Mouse (Mus musculus): ENCODE results near the gene Olfr142. TPM values are rescaled to one million over a fixed set of nuclear protein-coding genes. Genes with fewer than 3 reads are reported as not detected.
"Not testable (repeated sequence)": the region's sequence is repeated elsewhere in the genome, so short reads cannot be mapped to it uniquely, and the experiment has no call there.

Gene Olfr142
- polyA plus RNA-seq (2016; fragmentation: Nextera tagmentation; extraction: Ambion mirVana) = not detected in 2 replicates

GRCm38 (mm10) chr2:90257492-90257891 is at the start of gene Olfr142:
Gene Olfr142 (minus strand): TSS chr2:90257592.
- Histone ChIP-seq H3K36me3 (no peaks in the 10 kb centered on the region), H3K4me1 (no peaks in the 10 kb centered on the region), H3K4me3 (no peak within 1 kb of the TSS), H3K27ac (no peak within 1 kb of the TSS), H3K9me3 (no peaks in the 10 kb centered on the region), H3K27me3 (ENCODE audit: insufficient read depth, poor library complexity, severe bottlenecking) (no peaks in the 10 kb centered on the region)
- 86% methylated on average over 4 of the region's 4 CpGs for WGBS
- DNase-seq (ENCODE audit: low spot score) = no peak

DNA sequence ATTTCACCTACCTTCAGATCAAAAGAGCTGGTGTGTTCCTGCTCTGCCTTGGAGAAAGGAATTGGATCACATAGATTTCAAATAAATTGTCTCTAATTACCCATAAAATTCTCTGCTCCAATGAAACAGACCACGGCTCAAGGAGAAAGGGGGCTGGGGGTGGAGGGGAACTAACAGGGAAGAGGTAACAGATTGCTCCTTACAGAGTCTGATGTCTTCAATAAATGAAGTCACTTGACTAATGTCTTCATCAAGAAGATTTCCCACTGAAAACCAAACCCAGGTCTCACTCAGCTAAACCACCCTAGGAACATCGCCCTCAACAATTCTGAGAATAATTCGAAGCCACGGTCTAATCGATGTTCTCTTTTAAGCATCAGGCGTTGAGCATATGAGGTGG is 35.3 kb upstream of the Olfr142 start, which contains the start of gene Olfr1272:
Gene Olfr1272 (minus strand): TSS at position 101 of the 400 bp plus-strand sequence.
- Histone ChIP-seq H3K27me3 (ENCODE audit: insufficient read depth, poor library complexity, severe bottlenecking) (no peaks in the 10 kb centered on the region), H3K36me3 (no peaks in the 10 kb centered on the region), H3K4me3 (no peak within 1 kb of the TSS), H3K27ac (no peak within 1 kb of the TSS), H3K9me3 (no peaks in the 10 kb centered on the region), H3K4me1 (no peaks in the 10 kb centered on the region)
- DNase-seq (ENCODE audit: low spot score) = no peak
- 84% methylated on average over 6 of the region's 6 CpGs for WGBS

- Histone ChIP-seq H3K27ac (no peak within 1 kb of the TSS), H3K36me3 (no peaks in the 10 kb centered on the region), H3K9me3 (no peaks in the 10 kb centered on the region), H3K4me3 (no peak within 1 kb of the TSS), H3K4me1 (no peaks in the 10 kb centered on the region), H3K27me3 (ENCODE audit: insufficient read depth, poor library complexity, severe bottlenecking) (no peaks in the 10 kb centered on the region)
- DNase-seq (ENCODE audit: low spot score) = no peak
- 86% methylated on average over 2 of the region's 2 CpGs for WGBS
Measured at GRCm38 (mm10) chr2:90270932-90271331, 13.5 kb upstream of the Olfr142 start, which contains the start of gene Olfr1271. Gene Olfr1271 (minus strand): TSS chr2:90271032.

DNA sequence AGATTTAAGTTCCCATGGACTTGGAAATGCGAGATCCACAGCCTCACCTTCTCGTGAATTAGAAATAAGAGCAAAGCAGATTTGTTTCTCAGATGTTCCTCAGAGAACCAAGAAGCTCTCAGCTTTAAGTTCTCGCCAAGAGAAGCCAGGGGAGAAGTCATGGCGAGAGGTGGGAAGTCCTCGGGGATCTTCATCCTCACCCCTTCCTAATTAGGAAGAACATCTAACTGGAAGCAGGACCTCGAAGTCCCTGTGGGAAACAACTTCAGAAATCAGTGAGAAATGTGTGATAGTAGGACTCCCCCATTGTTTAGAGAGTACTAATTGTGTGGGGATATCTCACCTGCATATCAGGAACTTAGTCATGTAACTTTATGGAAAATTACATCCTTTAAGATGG is 33.0 kb downstream of the Olfr142 start, which contains the start of gene Olfr1506:
Gene Olfr1506 (minus strand): TSS at position 101 of the 400 bp plus-strand sequence.
- not testable (repeated sequence) for H3K9me3 ChIP-seq; DNase-seq (ENCODE audit: low spot score)
- no CpG with 5 or more reads among the region's 6 CpGs for WGBS

More for the DNA sequence above, 33.0 kb downstream of the Olfr142 start, which contains the start of gene Olfr1506:
- not testable (repeated sequence) for H3K27ac ChIP-seq; H3K27me3 ChIP-seq (ENCODE audit: insufficient read depth, poor library complexity, severe bottlenecking); H3K36me3 ChIP-seq; H3K4me3 ChIP-seq; H3K4me1 ChIP-seq

Other genes with a start within 250 kb of the Olfr142 start
- not detected in 2 replicates for gene Olfr1263, start 245.5 kb downstream of the Olfr142 start, polyA plus RNA-seq (2016; fragmentation: Nextera tagmentation; extraction: Ambion mirVana)
- gene Olfr1264, start 232.0 kb downstream of the Olfr142 start, polyA plus RNA-seq (2016; fragmentation: Nextera tagmentation; extraction: Ambion mirVana) = not detected in 2 replicates
- not detected in 2 replicates for gene Olfr1265, start 222.3 kb downstream of the Olfr142 start, polyA plus RNA-seq (2016; fragmentation: Nextera tagmentation; extraction: Ambion mirVana)
- not detected in 2 replicates for gene Olfr140, start 194.0 kb downstream of the Olfr142 start, polyA plus RNA-seq (2016; fragmentation: Nextera tagmentation; extraction: Ambion mirVana)
- gene Olfr1269, start 136.2 kb downstream of the Olfr142 start, polyA plus RNA-seq (2016; fragmentation: Nextera tagmentation; extraction: Ambion mirVana) = not detected in 2 replicates
- gene Olfr32, start 115.3 kb downstream of the Olfr142 start, polyA plus RNA-seq (2016; fragmentation: Nextera tagmentation; extraction: Ambion mirVana) = not detected in 2 replicates
- not detected in 2 replicates for gene Olfr1270, start 104.5 kb downstream of the Olfr142 start, polyA plus RNA-seq (2016; fragmentation: Nextera tagmentation; extraction: Ambion mirVana)
- not detected in 2 replicates for gene Olfr1506, start 33.1 kb downstream of the Olfr142 start, polyA plus RNA-seq (2016; fragmentation: Nextera tagmentation; extraction: Ambion mirVana)
- gene Olfr1271, start 13.4 kb upstream of the Olfr142 start, polyA plus RNA-seq (2016; fragmentation: Nextera tagmentation; extraction: Ambion mirVana) = not detected in 2 replicates
- gene Olfr1272, start 35.2 kb upstream of the Olfr142 start, polyA plus RNA-seq (2016; fragmentation: Nextera tagmentation; extraction: Ambion mirVana) = not detected in 2 replicates
- not detected in 2 replicates for gene Gm13769, start 64.6 kb upstream of the Olfr142 start, polyA plus RNA-seq (2016; fragmentation: Nextera tagmentation; extraction: Ambion mirVana)
- gene Olfr1274-ps, start 141.1 kb upstream of the Olfr142 start, polyA plus RNA-seq (2016; fragmentation: Nextera tagmentation; extraction: Ambion mirVana) = not detected in 2 replicates